Mouse (Mus musculus): ENCODE measurements at regions not wholly inside any gene's neighbourhood (a gene's known extent, or its start where the extent isn't known, plus 50 kb on each side); places are given as distances from the start of the nearest gene placed in this dataset.

- no peak for TF ChIP-seq CTCF (IDR thresholded peaks at IDR 0.05; ENCODE audit: borderline replicate concordance, insufficient read depth, low read depth, low read length)
- TF ChIP-seq POLR2A (IDR thresholded peaks at IDR 0.05; ENCODE audit: borderline replicate concordance, insufficient read depth, low read length): no peak
Observed at GRCm38 (mm10) chr11:7281656-7282055, 67.9 kb upstream of the Igfbp3 start.

Data from cerebellum, adult 2 months (tissue).